Mouse (Mus musculus): ENCODE measurements around the gene Tpp2.
A peak's percentile ranks its signal among the peaks of the same experiment; 100 is the strongest.
"Not testable (repeated sequence)": the region's sequence is repeated elsewhere in the genome, so short reads cannot be mapped to it uniquely, and the experiment has no call there.

The Tpp2 gene

GRCm38 (mm10) chr1:43933488-43934415, at the start of gene Tpp2:
Gene Tpp2, plus strand, starts transcription at chr1:43933647.
- peak; percentile 98 for DNase-seq (ENCODE audit: low spot score)

- not testable (repeated sequence) for DNase-seq (ENCODE audit: low spot score)
These were observed 45.1 kb upstream of the Tpp2 start for GRCm38 (mm10) chr1:43888358-43888757.

DNA sequence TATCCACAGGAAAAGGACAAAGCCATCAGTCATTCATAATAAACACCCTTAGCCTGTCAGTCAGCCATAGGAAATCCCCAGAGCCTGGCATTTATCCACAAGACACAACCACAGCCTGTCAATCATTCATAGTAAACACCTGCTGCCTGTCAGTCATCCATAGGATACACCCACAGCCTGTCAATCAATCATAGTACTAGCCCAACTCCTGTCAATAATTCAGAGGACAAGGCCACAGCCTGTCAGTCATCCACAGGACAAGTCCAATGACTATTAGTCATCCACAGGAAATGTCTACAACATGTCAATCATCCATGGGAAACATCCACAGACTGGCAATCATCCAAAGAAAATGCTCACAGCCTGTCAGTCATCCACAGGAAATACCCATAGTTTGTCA, 37.7 kb upstream of the Tpp2 start:
- DNase-seq (ENCODE audit: low spot score) = no peak

DNA sequence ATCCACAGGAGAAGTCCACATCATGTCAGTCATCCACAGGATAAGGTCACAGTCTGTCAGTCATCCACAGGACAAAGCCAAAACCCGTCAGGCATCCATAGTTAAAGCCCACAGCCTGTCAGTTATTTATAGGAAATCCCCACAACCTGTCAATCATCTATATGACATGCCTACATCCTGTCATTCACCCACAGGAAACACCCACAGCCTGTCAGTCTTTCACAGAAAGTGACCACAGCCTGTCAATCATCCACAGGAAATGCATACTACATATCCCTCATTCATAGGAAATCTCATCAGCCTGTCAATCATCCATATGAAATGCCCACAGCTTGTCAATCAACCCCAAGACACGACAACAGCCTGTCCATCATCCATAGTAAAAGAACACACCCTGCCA, 36.3 kb upstream of the Tpp2 start:
- DNase-seq (ENCODE audit: low spot score) = no peak

- no peak for DNase-seq (ENCODE audit: low spot score)
These were observed 35.5 kb upstream of the Tpp2 start for GRCm38 (mm10) chr1:43897987-43898386.

DNA sequence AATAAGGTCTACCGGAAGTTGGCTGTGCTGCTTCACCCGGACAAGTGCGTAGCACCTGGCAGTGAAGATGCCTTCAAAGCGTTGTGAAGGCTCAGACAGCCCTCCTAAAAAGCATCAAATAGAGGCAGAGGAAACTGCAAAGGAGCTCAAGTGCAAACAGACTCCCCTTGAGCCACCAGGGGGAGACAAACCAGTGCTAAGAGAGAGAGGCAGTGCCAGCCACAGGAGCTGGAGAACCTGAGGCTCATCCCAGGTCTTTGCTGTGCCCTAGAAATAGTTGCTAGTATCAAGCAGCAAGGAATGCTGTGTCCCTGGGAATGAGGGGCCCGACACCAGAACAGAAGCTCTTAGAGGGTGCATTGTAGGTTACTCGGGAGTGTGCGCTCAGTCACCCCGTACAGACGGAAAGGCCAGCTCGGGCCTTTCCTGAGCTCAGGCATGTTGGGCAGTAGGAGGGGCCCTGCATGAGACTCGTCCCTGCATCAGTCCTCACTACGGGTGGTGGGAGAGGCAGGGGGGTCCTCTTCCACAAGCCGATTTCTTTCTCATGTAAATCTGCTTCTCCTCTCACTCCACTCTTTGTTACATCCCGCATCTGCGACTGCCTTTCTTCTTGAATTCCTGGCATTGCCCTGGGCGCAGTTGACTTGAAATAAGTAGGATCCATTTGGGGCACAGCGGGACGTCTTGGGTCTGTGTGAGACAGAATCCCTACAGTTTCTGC, 34.3 kb upstream of the Tpp2 start:
- peak; percentile 46 for DNase-seq (ENCODE audit: low spot score)

GRCm38 (mm10) chr1:43902417-43902816, 31.0 kb upstream of the Tpp2 start:
- DNase-seq (ENCODE audit: low spot score) = no peak

DNA sequence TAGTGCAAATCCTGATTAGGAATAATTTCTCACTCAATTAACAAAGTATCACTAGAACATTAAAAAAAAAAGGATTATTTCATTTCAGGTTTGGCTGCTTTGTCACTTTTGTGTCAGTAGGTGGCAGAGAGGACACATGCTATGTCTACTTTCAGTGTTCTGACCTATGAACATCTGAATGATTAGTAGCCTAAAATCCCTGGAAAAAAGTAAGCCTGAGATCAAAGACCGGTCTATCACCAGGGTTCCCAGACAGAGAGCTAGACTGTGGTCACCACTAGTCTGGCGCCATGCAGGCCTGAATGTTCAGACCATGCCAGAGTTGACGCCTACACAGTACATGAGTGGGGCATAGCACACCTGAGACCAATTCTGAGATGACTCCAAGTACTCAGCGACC, 30.6 kb upstream of the Tpp2 start:
- no peak for DNase-seq (ENCODE audit: low spot score)

DNA sequence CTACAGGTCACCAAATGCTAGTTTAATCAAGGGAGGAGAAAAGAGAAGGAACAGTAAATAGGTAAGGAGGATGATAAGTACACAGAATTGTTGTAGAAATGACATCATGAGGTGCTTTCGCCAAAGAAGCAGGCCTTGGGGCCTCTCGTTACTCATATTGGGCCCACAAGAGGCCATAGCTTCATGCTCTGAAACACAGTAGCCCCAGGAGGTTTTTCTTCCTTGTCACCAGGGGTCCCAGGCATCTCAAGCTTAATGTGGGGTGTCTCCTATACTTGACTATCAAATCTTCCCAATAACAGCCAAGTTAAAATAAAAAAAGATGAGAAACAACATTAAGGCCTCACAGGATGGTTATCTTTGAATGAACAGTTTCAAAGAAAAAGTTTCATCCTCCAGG, 18.0 kb upstream of the Tpp2 start:
- no peak for DNase-seq (ENCODE audit: low spot score)

GRCm38 (mm10) chr1:43916854-43917253, 16.6 kb upstream of the Tpp2 start:
- no peak for DNase-seq (ENCODE audit: low spot score)

GRCm38 (mm10) chr1:43934416-43934810, 966 bp downstream of the Tpp2 start:
- DNase-seq (ENCODE audit: low spot score) = no peak

GRCm38 (mm10) chr1:43939310-43939709, 5.9 kb downstream of the Tpp2 start:
- DNase-seq (ENCODE audit: low spot score) = no peak

GRCm38 (mm10) chr1:43941476-43942217, 8.2 kb downstream of the Tpp2 start:
- no peak for DNase-seq (ENCODE audit: low spot score)

- no peak for DNase-seq (ENCODE audit: low spot score)
These were observed 9.4 kb downstream of the Tpp2 start for GRCm38 (mm10) chr1:43942814-43943213.

DNA sequence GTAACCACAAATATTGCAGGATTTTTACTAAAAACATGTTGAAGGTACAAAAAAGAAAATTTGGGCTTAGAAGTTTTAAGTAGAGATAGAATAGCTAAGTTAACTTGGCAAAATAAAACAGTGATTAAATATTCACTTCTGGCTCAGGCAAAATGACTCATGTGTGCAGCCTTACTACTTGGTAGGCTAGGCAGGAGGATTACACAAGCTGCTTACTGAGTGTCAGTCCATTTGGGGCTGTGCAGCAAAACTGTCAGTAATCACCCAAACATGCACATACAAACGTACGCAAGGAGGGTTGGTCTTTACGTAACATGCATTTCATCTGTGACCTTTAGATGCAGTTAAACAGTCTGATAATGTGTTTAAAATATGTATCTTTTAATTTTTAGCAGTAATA, 20.2 kb downstream of the Tpp2 start:
- no peak for DNase-seq (ENCODE audit: low spot score)

DNA sequence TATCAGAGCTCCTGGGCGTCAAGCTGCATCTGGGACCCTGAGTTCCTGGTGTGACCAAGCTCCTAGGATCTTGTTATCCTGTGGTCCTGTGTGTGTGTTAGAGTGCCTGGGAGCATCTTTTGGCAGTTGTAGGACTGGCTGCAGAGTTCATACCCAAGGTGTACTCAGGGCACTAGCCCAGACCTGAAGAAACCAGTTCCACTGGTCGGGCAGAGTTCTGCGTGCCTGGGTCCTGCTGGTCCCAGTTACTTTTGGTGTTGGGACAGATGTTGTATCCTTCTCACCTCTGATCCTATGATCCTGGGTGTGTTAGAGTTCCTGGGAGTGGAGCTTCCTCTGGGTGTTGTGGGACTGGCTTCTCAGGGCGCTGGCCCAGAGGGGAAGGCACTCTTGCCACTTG, 30.9 kb downstream of the Tpp2 start:
- DNase-seq (ENCODE audit: low spot score) = no peak

- no peak for DNase-seq (ENCODE audit: low spot score)
These were observed 33.3 kb downstream of the Tpp2 start for GRCm38 (mm10) chr1:43966756-43967155.

GRCm38 (mm10) chr1:43969361-43969760, 35.9 kb downstream of the Tpp2 start:
- no peak for DNase-seq (ENCODE audit: low spot score)

- no peak for DNase-seq (ENCODE audit: low spot score)
These were observed 37.6 kb downstream of the Tpp2 start for GRCm38 (mm10) chr1:43971089-43971488.

- no peak for DNase-seq (ENCODE audit: low spot score)
These were observed 63.6 kb downstream of the Tpp2 start for GRCm38 (mm10) chr1:43996914-43997589.

GRCm38 (mm10) chr1:44004513-44004912, 71.1 kb downstream of the Tpp2 start:
- DNase-seq (ENCODE audit: low spot score) = no peak

- DNase-seq (ENCODE audit: low spot score) = no peak
These were observed 82.1 kb downstream of the Tpp2 start for GRCm38 (mm10) chr1:44015556-44015955.

Measured in testis, postnatal 14 days (tissue).